Mouse (Mus musculus) ES-Bruce4 (cell line): ENCODE measurements around the gene Csrnp3. TPM values are rescaled to one million over a fixed set of nuclear protein-coding genes. Genes with fewer than 3 reads are reported as not detected.

Experiments
- H3K27ac ChIP-seq: 2 replicates; pipeline ENCODE4 v1.5.1; 2012; ENCODE audit warnings: low read length, inconsistent platforms; ENCODE audit not compliant: insufficient read depth
- H3K27me3 ChIP-seq: 2 replicates; pipeline ENCODE4 v1.6.1; 2012; ENCODE audit warnings: mild to moderate bottlenecking, low read length, inconsistent platforms; ENCODE audit not compliant: control insufficient read depth, poor library complexity, insufficient read depth, severe bottlenecking
- H3K36me3 ChIP-seq: 2 replicates; pipeline ENCODE4 v1.6.1; 2012; ENCODE audit warnings: inconsistent platforms, mild to moderate bottlenecking, low read length, moderate library complexity; ENCODE audit not compliant: control insufficient read depth, poor library complexity, insufficient read depth, severe bottlenecking
- H3K4me1 ChIP-seq: one replicate; pipeline ENCODE4 v1.8.1; 2011; ENCODE audit warnings: low read length; ENCODE audit not compliant: control insufficient read depth, insufficient read depth
- H3K4me3 ChIP-seq: 2 replicates; pipeline ENCODE4 v1.5.1; 2011; ENCODE audit warnings: low read depth, mild to moderate bottlenecking, low read length
- H3K9ac ChIP-seq: 2 replicates; pipeline ENCODE4 v1.6.1; 2012; ENCODE audit warnings: low read depth, mild to moderate bottlenecking, inconsistent platforms; ENCODE audit not compliant: poor library complexity, severe bottlenecking
- H3K9me3 ChIP-seq: replicated peaks from 2 replicates; pipeline ENCODE4 v1.6.1; 2012; ENCODE audit warnings: mild to moderate bottlenecking, low read length, inconsistent platforms; ENCODE audit not compliant: control insufficient read depth, poor library complexity, insufficient read depth, severe bottlenecking
- CTCF ChIP-seq: IDR thresholded peaks from one replicate; pipeline ENCODE4 v1.8.1; 2011; ENCODE audit warnings: low read depth, low read length
- EP300 ChIP-seq: IDR thresholded peaks from 2 replicates; pipeline ENCODE4 v1.6.1; 2011; ENCODE audit warnings: low read depth, low read length; ENCODE audit not compliant: insufficient read depth
- POLR2A ChIP-seq: IDR thresholded peaks from one replicate; pipeline ENCODE4 v1.8.1; 2011; ENCODE audit warnings: low read length; ENCODE audit not compliant: insufficient read depth
- polyA plus RNA-seq: library from polyadenylated mRNA; stranded (reverse); fragments of >200 nt; gene quantifications from 2 replicates; pipeline ENCODE4 v1.2.4, GENCODE M21; 2011; ENCODE audit warnings: low read depth; ENCODE audit not compliant: missing spikeins, insufficient read depth, insufficient read length

The Csrnp3 gene
- polyA plus RNA-seq, 1 experiment = 5.1 TPM

GRCm38 (mm10) chr2:65894299-65894698 lies 48.7 kb downstream of the Csrnp3 start:
- Histone ChIP-seq H3K9me3 (no peaks in the 10 kb centered on the region), H3K36me3 (no peaks in the 10 kb centered on the region; the same call in 1 of the 2 replicates), H3K27ac (no peak overlapping the region), H3K27me3 (no peaks in the 10 kb centered on the region), H3K4me1 (no peaks in the 10 kb centered on the region), H3K9ac (no peak overlapping the region), H3K4me3 (no peak overlapping the region)
- TF ChIP-seq EP300 (no peak), POLR2A (no peak), CTCF (no peak)

- TF ChIP-seq EP300 = no peak
- no peak for TF ChIP-seq POLR2A
- TF ChIP-seq CTCF = no peak
- H3K27me3 ChIP-seq = no peaks in the 10 kb centered on the region
- H3K4me3 ChIP-seq = no peak overlapping the region
- no peaks in the 10 kb centered on the region for H3K9me3 ChIP-seq
- H3K36me3 ChIP-seq = no peaks in the 10 kb centered on the region; the same call in 1 of the 2 replicates
- no peak overlapping the region for H3K27ac ChIP-seq
- no peaks in the 10 kb centered on the region for H3K4me1 ChIP-seq
- no peak overlapping the region for H3K9ac ChIP-seq
Measured at GRCm38 (mm10) chr2:65896542-65896941, 51.0 kb downstream of the Csrnp3 start.

GRCm38 (mm10) chr2:65897084-65897483 lies 51.5 kb downstream of the Csrnp3 start:
- H3K9me3 ChIP-seq = no peaks in the 10 kb centered on the region
- no peaks in the 10 kb centered on the region; the same call in 1 of the 2 replicates for H3K36me3 ChIP-seq
- H3K9ac ChIP-seq = no peak overlapping the region
- H3K4me1 ChIP-seq = no peaks in the 10 kb centered on the region
- no peaks in the 10 kb centered on the region for H3K27me3 ChIP-seq
- no peak overlapping the region for H3K27ac ChIP-seq
- no peak for TF ChIP-seq EP300
- no peak overlapping the region for H3K4me3 ChIP-seq

GRCm38 (mm10) chr2:65899478-65899877 lies 53.9 kb downstream of the Csrnp3 start:
- no peak overlapping the region for H3K27ac ChIP-seq
- H3K36me3 ChIP-seq = no peaks in the 10 kb centered on the region
- no peak for TF ChIP-seq EP300
- TF ChIP-seq CTCF = no peak
- no peak for TF ChIP-seq POLR2A
- H3K27me3 ChIP-seq = no peaks in the 10 kb centered on the region
- H3K4me3 ChIP-seq = no peak overlapping the region
- no peak overlapping the region for H3K9ac ChIP-seq
- H3K9me3 ChIP-seq = no peaks in the 10 kb centered on the region
- H3K4me1 ChIP-seq = no peaks in the 10 kb centered on the region

- no peaks in the 10 kb centered on the region for H3K36me3 ChIP-seq
- no peaks in the 10 kb centered on the region for H3K9me3 ChIP-seq
- H3K27me3 ChIP-seq = no peaks in the 10 kb centered on the region
- H3K4me3 ChIP-seq = no peak overlapping the region
- no peak overlapping the region for H3K27ac ChIP-seq
- H3K4me1 ChIP-seq = peaks cover 2% of the 10 kb centered on the region
- H3K9ac ChIP-seq = no peak overlapping the region
- TF ChIP-seq POLR2A = no peak
- TF ChIP-seq EP300 = no peak
- TF ChIP-seq CTCF = no peak
Measured at GRCm38 (mm10) chr2:65908526-65908925, 63.0 kb downstream of the Csrnp3 start.

- no peak for TF ChIP-seq POLR2A
- TF ChIP-seq CTCF = no peak
- no peak for TF ChIP-seq EP300
- Histone ChIP-seq H3K36me3 (no peaks in the 10 kb centered on the region), H3K9me3 (no peaks in the 10 kb centered on the region), H3K27ac (no peak overlapping the region; the same call in 1 of the 2 replicates), H3K4me1 (peaks cover 2% of the 10 kb centered on the region), H3K9ac (no peak overlapping the region), H3K4me3 (no peak overlapping the region), H3K27me3 (no peaks in the 10 kb centered on the region)
Measured at GRCm38 (mm10) chr2:65909724-65910521, 64.4 kb downstream of the Csrnp3 start.
